In genomic region chr2:157944156-157944893, GRCm38 (mm10) we compare ENCODE assay signal across 7 mouse cellular contexts. TPM values are rescaled to one million over a fixed set of nuclear protein-coding genes. Genes with fewer than 3 reads are reported as not detected.
DNase-seq lines count a peak whose midpoint lies in the region; ATAC-seq and TF ChIP-seq lines count a peak whose summit lies in the region.

No protein-coding gene starts in this region.

- peak overlapping the region; percentile 65 for H3K9ac ChIP-seq in heart, embryonic 15.5 days

- peak; percentile 22; the same call in 1 of the 2 replicates for TF ChIP-seq POLR2A in brain, embryonic 14.5 days (IDR thresholded peaks at IDR 0.05; ENCODE audit: borderline replicate concordance, extremely low read depth, insufficient read depth, insufficient read length, poor library complexity, severe bottlenecking)
- no peak for TF ChIP-seq POLR2A in small intestine, adult 2 months (IDR thresholded peaks at IDR 0.05; ENCODE audit: low read depth, low read length)

- no peaks in the 10 kb centered on the region for H3K9me3 ChIP-seq in heart, embryonic 15.5 days (replicated peaks)

- DNase-seq in ES-CJ7 (ENCODE audit: low read depth, low spot score): peak; percentile 67
- no peak for DNase-seq in brain, embryonic 14.5 days (ENCODE audit: low read depth)
- DNase-seq in kidney, postnatal 36 days: peak; percentile 52 to 59
- no peak for DNase-seq in thymus, postnatal 0 days (ENCODE audit: low spot score)
- no peak for DNase-seq in left cerebral cortex, postnatal 10 days (ENCODE audit: extremely low spot score in 1 of 2, low spot score in 2 of 2)

- 11% methylated on average over 37 of the region's 37 CpGs for WGBS in heart, embryonic 15.5 days
- WGBS in small intestine, adult 2 months: 12% methylated on average over 37 of the region's 37 CpGs

- peak overlapping the region; percentile 98 for H3K4me2 ChIP-seq in heart, embryonic 15.5 days

- no peak overlapping the region for H3K27ac ChIP-seq in heart, embryonic 15.5 days
- H3K27ac ChIP-seq in small intestine, adult 2 months (ENCODE audit: insufficient read depth, low read depth, low read length): no peak overlapping the region

- peaks cover 43% of the 10 kb centered on the region for H3K27me3 ChIP-seq in heart, embryonic 15.5 days
- H3K27me3 ChIP-seq in small intestine, adult 2 months (ENCODE audit: control insufficient read depth, insufficient read depth, low read length): peaks cover 29% of the 10 kb centered on the region

- H3K36me3 ChIP-seq in heart, embryonic 15.5 days: no peaks in the 10 kb centered on the region
- no peaks in the 10 kb centered on the region for H3K36me3 ChIP-seq in small intestine, adult 2 months (ENCODE audit: control insufficient read depth, insufficient read depth, low read length)

- H3K4me1 ChIP-seq in heart, embryonic 15.5 days (replicated peaks): peaks cover 26% of the 10 kb centered on the region
- peaks cover 22% of the 10 kb centered on the region for H3K4me1 ChIP-seq in small intestine, adult 2 months (ENCODE audit: control insufficient read depth, insufficient read depth, insufficient read length, low read length)

- TF ChIP-seq CTCF in brain, embryonic 14.5 days (IDR thresholded peaks at IDR 0.05; ENCODE audit: borderline replicate concordance, extremely low read depth, insufficient read depth, insufficient read length): no peak
- TF ChIP-seq CTCF in small intestine, adult 2 months (IDR thresholded peaks at IDR 0.05; ENCODE audit: extremely low read depth, insufficient read length, insufficient replicate concordance, low read depth, low read length): no peak

- no peak for ATAC-seq in heart, embryonic 15.5 days (replicated peaks; ENCODE audit: insufficient number of reproducible peaks, insufficient read depth, low FRiP score, low read depth)

- H3K4me3 ChIP-seq in heart, embryonic 15.5 days: peak overlapping the region; percentile 58
- H3K4me3 ChIP-seq in small intestine, adult 2 months (ENCODE audit: low read depth, low read length): peak overlapping the region; percentile 46

- intact Hi-C loops in left cerebral cortex, postnatal 10 days (cut with DNase I): no loop called here

RNA-seq across cellular contexts. Expression of gene Vstm2l, which starts 29.9 kb away (rescaled TPM):
- 80.6 and 126 TPM in 2 replicates for polyA plus RNA-seq in brain, embryonic 14.5 days (2012; rRNA removed)
- polyA plus RNA-seq in heart, embryonic 15.5 days (2015; fragmentation: Nextera tagmentation; extraction: Ambion mirVana): 0.33 TPM in 1 of 2 replicates, not detected in the other
- 2.7 and 4.6 TPM in 2 replicates for polyA plus RNA-seq in small intestine, adult 2 months (2012; rRNA removed)
- polyA plus RNA-seq in thymus, postnatal 0 days (2015; fragmentation: Nextera tagmentation; extraction: Ambion mirVana): not detected in 2 replicates
- total RNA-seq in left cerebral cortex, postnatal 10 days (2021): 100 to 1,000 TPM; 303 to 333 TPM

Comparison
In these comparisons a context has a peak if more than half of its experiments do, and no peak if none do; other contexts are left out.
1. DNase-seq: peak in ES-CJ7 (single experiment) and kidney, postnatal 36 days (2 of 2); none in brain, embryonic 14.5 days (single experiment), thymus, postnatal 0 days (single experiment) and left cerebral cortex, postnatal 10 days (0 of 2).
2. RNA of gene Vstm2l, which starts 29.9 kb away (polyA plus RNA-seq): 80.6 to 126 TPM in brain, embryonic 14.5 days; 2.7 to 4.6 TPM in small intestine, adult 2 months, 0.33 TPM in heart, embryonic 15.5 days and not detected in thymus, postnatal 0 days; every median in the first group is over 10 times any median in the second.